Comparison of ENCODE assay signal across 9 mouse cellular contexts in the genomic region with DNA sequence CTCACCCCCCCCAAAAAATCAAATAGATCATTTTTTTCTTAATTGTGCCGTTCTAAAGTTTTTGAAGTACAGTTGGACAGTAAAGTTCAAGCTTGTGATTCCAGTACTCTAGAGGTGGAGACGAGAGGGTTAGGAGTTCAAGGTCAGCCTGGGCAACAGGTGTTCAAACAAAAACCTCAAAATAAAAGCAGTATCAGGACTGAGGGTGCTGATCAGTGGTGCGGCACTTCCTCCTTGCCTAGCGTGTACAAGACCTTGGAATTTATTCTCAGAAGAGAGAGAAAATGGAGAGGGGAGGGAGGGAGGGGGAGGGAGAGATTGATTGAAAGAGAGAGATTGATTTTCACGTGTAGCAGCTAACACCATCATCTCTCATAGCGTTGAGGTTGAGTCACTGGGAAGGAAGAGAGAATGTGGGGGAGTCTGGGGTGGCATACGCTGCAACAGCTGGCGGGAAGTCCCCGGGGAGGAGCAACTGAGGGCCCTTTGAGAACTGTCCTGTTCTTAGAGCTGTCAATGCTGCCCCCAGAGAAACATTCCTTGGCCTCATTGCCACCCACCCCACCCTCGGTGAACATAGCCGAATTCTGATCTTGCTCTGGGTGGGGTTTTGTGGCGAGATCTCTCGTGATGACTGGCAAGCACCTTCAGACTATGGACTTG. TPM values are rescaled to one million over a fixed set of nuclear protein-coding genes. Genes with fewer than 3 reads are reported as not detected.
DNase-seq lines count a peak whose midpoint lies in the region; ATAC-seq and TF ChIP-seq lines count a peak whose summit lies in the region.
"Had no signal": no experiment of that assay in that cellular context is flagged by ENCODE, and none has a peak within 500 bp of the region (broad histone marks: within the 10 kb centered on the region; RNA-seq: fewer than 3 reads in every experiment).

No protein-coding gene starts in this region.

- no peak overlapping the region for H3K4me3 ChIP-seq in lung, postnatal 0 days (ENCODE audit: low read depth, low read length)
- H3K4me3 ChIP-seq in ES-E14 (ENCODE audit: insufficient read depth in 1 of 2, low read depth in 1 of 2, low read length in 2 of 2, poor library complexity in 1 of 2, severe bottlenecking in 1 of 2) (no peak overlapping the region; a peak in 1 of 4 replicates), macrophage (ENCODE audit: inconsistent target) (no peak overlapping the region)
- H3K4me3 ChIP-seq: forebrain, embryonic 15.5 days had no signal

- H3K27ac ChIP-seq in lung, postnatal 0 days (ENCODE audit: low read length), result no peak overlapping the region
- no peak overlapping the region; the same call in 1 of the 2 replicates for H3K27ac ChIP-seq in ES-E14 (ENCODE audit: insufficient read depth, low read depth, low read length, poor library complexity, severe bottlenecking)
- H3K27ac ChIP-seq in macrophage, result peak overlapping the region; percentile 87
- H3K27ac ChIP-seq: forebrain, embryonic 15.5 days had no signal

- H3K4me2 ChIP-seq in lung, postnatal 0 days (replicated peaks; ENCODE audit: low read depth, low read length), result no peak overlapping the region
- H3K4me2 ChIP-seq: forebrain, embryonic 15.5 days had no signal

- no peak overlapping the region for H3K9ac ChIP-seq in lung, postnatal 0 days (replicated peaks; ENCODE audit: low read depth)
- H3K9ac ChIP-seq in ES-E14 (ENCODE audit: insufficient read depth, low read depth, low read length, poor library complexity, severe bottlenecking), result no peak overlapping the region
- H3K9ac ChIP-seq: forebrain, embryonic 15.5 days had no signal

- H3K9me3 ChIP-seq in lung, postnatal 0 days (ENCODE audit: low read length), result no peaks in the 10 kb centered on the region
- no peaks in the 10 kb centered on the region for H3K9me3 ChIP-seq in ES-E14 (ENCODE audit: control insufficient read depth, insufficient read depth, low read depth, low read length)
- H3K9me3 ChIP-seq: forebrain, embryonic 15.5 days had no signal

- no peak for ATAC-seq in lung, postnatal 0 days
- ATAC-seq: forebrain, embryonic 15.5 days had no signal

- H3K4me1 ChIP-seq in lung, postnatal 0 days (ENCODE audit: insufficient read depth, low read depth, low read length), result peaks cover 6% of the 10 kb centered on the region; the same call in 1 of the 2 replicates
- H3K4me1 ChIP-seq in ES-E14 (ENCODE audit: control insufficient read depth in 2 of 2, insufficient read depth in 2 of 2, low read length in 2 of 2, poor library complexity in 1 of 2), result peaks cover 15 to 21% of the 10 kb centered on the region in 2 experiments

- whole genome bisulfite sequencing in lung, postnatal 0 days, result 62% methylated on average over 13 of the region's 13 CpGs
- 39% methylated on average over 13 of the region's 13 CpGs for WGBS in macrophage (ENCODE audit: missing documents)

- no peaks in the 10 kb centered on the region for H3K27me3 ChIP-seq in lung, postnatal 0 days (replicated peaks; ENCODE audit: insufficient read depth, low read length)

- peaks cover 12% of the 10 kb centered on the region; the same call in 1 of the 2 replicates for H3K79me2 ChIP-seq in macrophage (ENCODE audit: inconsistent target)

- no peaks in the 10 kb centered on the region for H3K36me3 ChIP-seq in lung, postnatal 0 days (ENCODE audit: insufficient read depth, low read length)
- no peaks in the 10 kb centered on the region for H3K36me3 ChIP-seq in ES-E14 (ENCODE audit: control insufficient read depth, insufficient read depth, low read length, poor library complexity, severe bottlenecking)
- peaks cover 53% of the 10 kb centered on the region for H3K36me3 ChIP-seq in macrophage (ENCODE audit: inconsistent target)
- H3K36me3 ChIP-seq: forebrain, embryonic 15.5 days had no signal

- intact Hi-C loops in gastrocnemius, postnatal 14 days (cut with DNase I; ENCODE audit: low total_unique reads), result no loop called here

- in situ Hi-C loops in ES-E14 (cut with MboI; ENCODE audit: low sequenced_read_pairs in 2 of 2, unreplicated experiment in 2 of 2), result no loop called here

- no peak for TF ChIP-seq EP300 in lung, postnatal 0 days (IDR thresholded peaks at IDR 0.05)

- TF ChIP-seq CTCF in lung, postnatal 0 days (IDR thresholded peaks at IDR 0.05), result no peak

- DNase-seq in lung, postnatal 25 days (ENCODE audit: low spot score), result peak; percentile 25
- no peak for DNase-seq in lung, postnatal 0 days (ENCODE audit: low spot score)
- no peak for DNase-seq in ES-E14 (ENCODE audit: low read depth, low spot score)
- DNase-seq in thymus, postnatal 25 days, result peak; percentile 59
- DNase-seq in gastrocnemius, postnatal 14 days, result no peak
- no peak for DNase-seq in urinary bladder, postnatal 25 days (ENCODE audit: low spot score)
- DNase-seq: adrenal gland, postnatal 25 days had no signal

TF ChIP-seq in ES-E14, 5 proteins besides CTCF, POLR2A, EP300 and RAD21:
- TF ChIP-seq ZC3H11A (IDR thresholded peaks at IDR 0.05; ENCODE audit: borderline replicate concordance, low read depth, low read length), result no peak
- TF ChIP-seq CHD2 (IDR thresholded peaks at IDR 0.05; ENCODE audit: low read depth, low read length), result 0 out of 2 replicates have a peak, but pooled peaks have one; percentile 15

RNA-seq across cellular contexts. Expression of gene Tcf20, which starts 21.2 kb away (rescaled TPM):
- polyA plus RNA-seq in lung, postnatal 0 days (2015; fragmentation: Nextera tagmentation; extraction: Ambion mirVana), result 6.1 and 7.3 TPM in 2 replicates
- total RNA-seq in ES-E14 (2012; rRNA removed), result 128 and 143 TPM in 2 replicates
- total RNA-seq in macrophage (2018; cell fraction: chromatin; rRNA removed), result 100 to 1,000 TPM in 2 of 26 experiments, 10 to 100 TPM in 24; 35.9 to 104 (median 78.9) TPM
- 10 to 100 TPM; 31.5 to 71.3 (median 44.8) TPM for total RNA-seq in macrophage (2018; cell fraction: cytosol; rRNA removed)
- 10 to 100 TPM; 33.8 to 91.9 (median 57.5) TPM for total RNA-seq in macrophage (2018; cell fraction: nucleus; rRNA removed)
- polyA plus RNA-seq in macrophage (2018), result 14.9 to 18.5 TPM (median 15.9 TPM) in 3 replicates
- total RNA-seq in gastrocnemius, postnatal 14 days (2021), result 10 to 100 TPM; 21.9 to 26.0 TPM

RNA-seq across cellular contexts. Expression of gene Nfam1, which starts 24.2 kb away (rescaled TPM):
- 6.3 and 6.5 TPM in 2 replicates for polyA plus RNA-seq in lung, postnatal 0 days (2015; fragmentation: Nextera tagmentation; extraction: Ambion mirVana)
- total RNA-seq in ES-E14 (2012; rRNA removed), result 1.7 and 2.1 TPM in 2 replicates
- total RNA-seq in macrophage (2018; cell fraction: chromatin; rRNA removed), result 10 to 100 TPM in 20 of 26 experiments, 1 to 10 TPM in 6; 4.5 to 70.6 (median 39.8) TPM
- 10 to 100 TPM; 33.2 to 95.9 (median 60.8) TPM for total RNA-seq in macrophage (2018; cell fraction: cytosol; rRNA removed)
- total RNA-seq in macrophage (2018; cell fraction: nucleus; rRNA removed), result 100 to 1,000 TPM in 2 of 26 experiments, 10 to 100 TPM in 24; 11.9 to 109 (median 63.4) TPM
- 46.2 to 91.4 TPM (median 57.7 TPM) in 3 replicates for polyA plus RNA-seq in macrophage (2018)
- total RNA-seq in gastrocnemius, postnatal 14 days (2021), result 1 to 10 TPM; 1.0 to 1.4 TPM

Comparison
In these comparisons a context has a peak if more than half of its experiments do, and no peak if none do; other contexts are left out.
1. DNase-seq: peak in lung, postnatal 25 days (single experiment) and thymus, postnatal 25 days (single experiment); none in lung, postnatal 0 days (single experiment), ES-E14 (single experiment), gastrocnemius, postnatal 14 days (single experiment) and urinary bladder, postnatal 25 days (single experiment).